Mouse (Mus musculus): Measurements from ENCODE around the gene Galnt6. TPM values are rescaled to one million over a fixed set of nuclear protein-coding genes. Genes with fewer than 3 reads are reported as not detected.
"Not testable (repeated sequence)": the region's sequence is repeated elsewhere in the genome, so short reads cannot be mapped to it uniquely, and the experiment has no call there.

The Galnt6 gene
- polyA plus RNA-seq (2015; fragmentation: Nextera tagmentation; extraction: Ambion mirVana) = 0.67 and 1.3 TPM in 2 replicates

DNA sequence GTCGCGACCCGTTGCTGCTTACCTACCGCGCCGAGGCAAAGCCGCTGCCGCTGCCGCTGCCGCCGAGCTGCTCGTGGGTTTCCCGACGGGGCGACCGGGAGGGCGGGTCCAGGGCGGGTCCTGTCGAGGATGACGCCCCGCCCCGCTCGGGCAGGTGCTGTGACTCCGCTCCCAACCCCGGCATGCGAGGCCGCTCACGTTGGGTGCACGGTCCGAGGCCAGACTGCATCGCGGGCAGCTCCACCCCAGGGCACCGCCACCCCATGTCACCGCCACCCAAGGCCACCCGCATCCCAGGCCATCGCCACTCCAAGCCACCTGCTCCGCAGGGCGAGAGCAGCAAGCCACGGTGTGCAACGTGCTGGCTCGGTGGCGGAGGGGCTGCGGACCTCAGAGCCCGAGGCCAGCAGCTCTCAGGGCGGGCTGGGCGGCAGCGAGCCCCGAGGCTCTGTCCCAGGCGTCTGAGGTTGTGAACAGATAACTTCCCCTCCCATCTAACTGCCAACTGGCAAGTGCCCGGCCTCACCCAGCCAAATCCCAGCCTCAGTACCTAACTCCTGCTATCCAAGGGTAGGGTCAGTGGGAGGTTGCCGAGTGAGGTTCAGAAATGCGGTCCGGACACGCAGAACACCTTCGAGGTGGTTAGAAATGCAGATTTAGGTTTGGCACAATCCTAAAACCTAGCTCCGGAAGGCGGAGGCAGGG, at the start of gene Galnt6:
Gene Galnt6 (minus strand): TSS at position 96 of the 705 bp plus-strand sequence.
- Histone ChIP-seq H3K9me3 (ENCODE audit: control insufficient read depth, low read length) (no peaks in the 10 kb centered on the region), H3K4me2 (ENCODE audit: low read depth, low read length) (peak within 1 kb of the TSS; percentile 53), H3K27me3 (ENCODE audit: control insufficient read depth, insufficient read depth, low read depth, low read length) (peaks cover 46% of the 10 kb centered on the region), H3K4me3 (ENCODE audit: low read length) (peak within 1 kb of the TSS; percentile 34), H3K4me1 (replicated peaks; ENCODE audit: control insufficient read depth, insufficient read depth, low read length) (peaks cover 7% of the 10 kb centered on the region; the same call in 1 of the 2 replicates), H3K27ac (ENCODE audit: low read length) (no peak within 1 kb of the TSS), H3K36me3 (ENCODE audit: control insufficient read depth, insufficient read depth, low read length) (no peaks in the 10 kb centered on the region), H3K9ac (ENCODE audit: low read length) (no peak within 1 kb of the TSS)
- WGBS = 7% methylated on average over 40 of the region's 57 CpGs
- no peak for ATAC-seq (ENCODE audit: low read depth)

DNA sequence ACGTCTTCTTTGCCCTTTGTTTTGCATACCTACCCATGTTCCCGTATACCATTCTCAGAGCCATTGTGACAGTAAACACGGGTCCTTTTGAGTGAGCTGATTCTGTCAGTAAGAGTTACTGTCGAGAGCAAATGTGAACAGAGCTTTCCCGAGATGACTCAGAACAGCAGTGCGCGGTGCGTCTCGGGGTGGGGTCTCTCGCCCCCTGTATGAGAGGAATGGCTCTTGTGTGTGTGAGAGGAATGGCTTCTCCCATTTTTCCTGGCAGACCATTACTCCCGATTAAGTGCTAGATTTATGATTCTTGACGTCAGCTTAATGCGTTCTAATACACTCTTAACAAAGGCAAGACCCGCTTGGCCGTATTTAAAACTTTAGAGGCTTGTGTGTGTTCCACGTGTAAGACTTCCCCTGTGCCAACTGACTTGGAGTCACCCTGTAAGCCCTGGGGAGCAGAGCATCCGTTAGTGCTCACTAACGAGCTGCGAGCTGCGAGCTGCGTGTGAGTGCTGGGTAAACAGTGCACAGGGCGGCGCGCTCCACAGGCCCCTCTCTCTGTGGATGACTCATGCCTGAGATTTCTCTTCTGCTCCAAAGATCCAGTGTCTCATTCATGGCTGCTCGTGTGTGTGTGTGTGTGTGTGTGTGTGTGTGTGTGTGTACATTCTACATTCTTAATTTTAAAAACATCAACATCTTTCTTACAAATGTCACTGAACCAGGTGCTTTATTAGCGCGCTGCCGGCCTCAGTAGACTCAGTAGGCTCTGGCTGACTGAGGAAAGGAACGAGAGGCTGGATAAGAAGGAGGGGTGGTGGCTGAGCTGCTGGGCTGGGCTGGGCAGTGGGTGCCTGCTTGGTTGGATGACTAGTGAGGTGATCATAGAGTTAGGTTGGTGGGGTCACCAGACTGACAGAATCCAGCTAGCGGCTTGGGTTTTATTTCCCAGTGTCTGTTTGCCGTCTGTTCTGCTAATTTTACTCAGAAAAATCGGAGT, 48.1 kb upstream of the Galnt6 start:
- Histone ChIP-seq H3K4me2 (ENCODE audit: low read depth, low read length) (peak overlapping the region; percentile 20; the same call in 1 of the 2 replicates), H3K9ac (ENCODE audit: low read length) (no peak overlapping the region), H3K9me3 (ENCODE audit: control insufficient read depth, low read length) (no peaks in the 10 kb centered on the region), H3K4me1 (replicated peaks; ENCODE audit: control insufficient read depth, insufficient read depth, low read length) (peaks cover 11% of the 10 kb centered on the region), H3K4me3 (ENCODE audit: low read length) (no peak overlapping the region), H3K36me3 (ENCODE audit: control insufficient read depth, insufficient read depth, low read length) (no peaks in the 10 kb centered on the region), H3K27ac (ENCODE audit: low read length) (no peak overlapping the region), H3K27me3 (ENCODE audit: control insufficient read depth, insufficient read depth, low read depth, low read length) (peaks cover 11% of the 10 kb centered on the region)
- ATAC-seq (ENCODE audit: low read depth) = peak; percentile 93
- WGBS = 22% methylated on average over 32 of the region's 32 CpGs

DNA sequence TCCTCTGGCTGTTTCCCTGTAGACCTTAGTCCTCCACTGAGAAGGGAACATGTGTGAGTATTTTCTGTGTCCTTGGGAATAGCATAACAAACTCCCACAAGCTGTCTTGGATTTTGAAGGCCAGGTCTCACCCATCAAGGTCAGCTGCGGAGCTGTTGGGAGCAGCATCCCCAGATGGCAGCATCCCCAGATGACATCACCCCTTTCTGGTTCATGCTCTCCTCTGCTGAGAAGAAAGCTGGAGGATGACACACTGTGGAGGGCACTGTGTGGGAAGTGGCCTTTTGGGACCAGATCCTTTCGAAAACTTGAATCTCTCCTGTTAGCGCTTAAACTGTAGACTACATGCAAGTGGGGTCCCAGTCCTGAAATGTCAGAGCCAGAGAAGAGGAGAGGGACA, 47.2 kb upstream of the Galnt6 start:
- no peak for ATAC-seq (ENCODE audit: low read depth)
- Histone ChIP-seq H3K9ac (ENCODE audit: low read length) (no peak overlapping the region), H3K4me1 (replicated peaks; ENCODE audit: control insufficient read depth, insufficient read depth, low read length) (peaks cover 11% of the 10 kb centered on the region), H3K4me2 (ENCODE audit: low read depth, low read length) (no peak overlapping the region), H3K27me3 (ENCODE audit: control insufficient read depth, insufficient read depth, low read depth, low read length) (peaks cover 11% of the 10 kb centered on the region), H3K27ac (ENCODE audit: low read length) (no peak overlapping the region), H3K36me3 (ENCODE audit: control insufficient read depth, insufficient read depth, low read length) (no peaks in the 10 kb centered on the region), H3K4me3 (ENCODE audit: low read length) (no peak overlapping the region), H3K9me3 (ENCODE audit: control insufficient read depth, low read length) (no peaks in the 10 kb centered on the region)
- WGBS = 90% methylated on average over 3 of the region's 3 CpGs

DNA sequence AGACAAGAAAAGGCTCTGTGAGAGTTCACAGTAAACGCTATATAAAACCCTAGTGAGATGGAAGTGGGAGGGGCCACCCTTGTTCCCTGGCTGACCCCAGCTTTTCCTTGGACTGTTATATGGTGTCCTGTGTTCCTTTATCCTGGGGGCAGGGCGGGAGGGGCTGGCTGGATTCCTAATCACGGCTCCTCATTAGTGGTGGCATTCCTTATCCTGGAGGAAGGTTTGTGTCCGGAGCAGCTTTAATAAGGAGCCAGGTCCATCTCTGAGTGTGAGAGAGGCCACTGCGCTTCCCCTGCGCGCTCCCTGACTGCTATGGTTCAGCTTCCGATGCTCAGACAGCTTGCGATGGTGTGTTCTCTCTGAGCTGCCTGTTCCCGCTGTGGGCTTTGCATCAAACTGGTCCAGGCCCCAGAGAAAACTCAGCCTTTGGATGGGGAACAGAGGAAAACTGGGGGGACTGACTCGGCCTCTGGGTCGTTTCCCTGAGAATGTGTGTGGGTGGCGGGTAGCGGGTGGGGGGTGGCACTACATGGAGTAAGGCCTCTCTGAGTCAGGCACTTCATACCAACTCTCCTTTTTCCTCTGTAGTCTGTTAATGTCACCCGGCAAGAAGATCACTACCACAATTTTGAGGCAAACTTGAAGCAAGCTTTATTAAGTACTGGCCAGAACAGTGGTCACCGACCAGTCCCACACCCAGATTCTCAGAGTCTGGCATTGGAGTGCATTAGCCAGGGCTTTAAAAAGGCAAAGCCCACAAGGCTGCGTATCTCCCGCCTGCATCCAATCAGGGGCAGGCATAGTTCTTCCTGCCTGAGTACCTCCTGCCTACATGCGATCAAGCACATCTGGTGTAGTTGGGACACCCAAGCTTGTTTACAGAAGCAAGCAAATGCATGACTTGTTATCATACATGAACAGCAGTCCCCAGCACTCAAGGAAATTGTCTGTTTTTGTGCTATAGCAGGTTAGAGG, 46.3 kb upstream of the Galnt6 start:
- 48% methylated on average over 19 of the region's 19 CpGs for WGBS
- peaks cover 7% of the 10 kb centered on the region; the same call in 1 of the 2 replicates for H3K27me3 ChIP-seq (ENCODE audit: control insufficient read depth, insufficient read depth, low read depth, low read length)
- H3K4me2 ChIP-seq (ENCODE audit: low read depth, low read length) = no peak overlapping the region
- H3K9me3 ChIP-seq (ENCODE audit: control insufficient read depth, low read length) = no peaks in the 10 kb centered on the region
- no peak for ATAC-seq (ENCODE audit: low read depth)
- H3K36me3 ChIP-seq (ENCODE audit: control insufficient read depth, insufficient read depth, low read length) = no peaks in the 10 kb centered on the region
- peaks cover 11% of the 10 kb centered on the region for H3K4me1 ChIP-seq (replicated peaks; ENCODE audit: control insufficient read depth, insufficient read depth, low read length)
- H3K4me3 ChIP-seq (ENCODE audit: low read length) = no peak overlapping the region
- H3K9ac ChIP-seq (ENCODE audit: low read length) = no peak overlapping the region
- H3K27ac ChIP-seq (ENCODE audit: low read length) = no peak overlapping the region

DNA sequence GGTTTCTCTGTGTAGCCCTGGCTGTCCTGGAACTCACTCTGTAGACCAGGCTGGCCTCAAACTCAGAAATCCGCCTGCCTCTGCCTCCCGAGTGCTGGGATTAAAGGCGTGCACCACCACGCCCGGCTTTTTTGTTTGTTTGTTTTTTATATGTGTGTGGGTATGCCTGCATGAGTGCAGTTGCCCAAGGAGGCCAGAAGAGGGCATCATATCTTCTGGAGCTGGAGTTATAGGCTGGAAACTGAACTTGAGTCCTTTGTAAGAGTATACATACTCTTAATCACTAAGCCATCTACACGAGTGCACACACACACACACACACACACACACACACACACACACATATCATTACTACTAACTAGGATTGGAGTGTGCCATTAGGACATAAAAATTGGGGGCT, 44.7 kb upstream of the Galnt6 start:
- H3K9ac ChIP-seq (ENCODE audit: low read length); ATAC-seq (ENCODE audit: low read depth); H3K4me3 ChIP-seq (ENCODE audit: low read length); H3K4me1 ChIP-seq (replicated peaks; ENCODE audit: control insufficient read depth, insufficient read depth, low read length); H3K36me3 ChIP-seq (ENCODE audit: control insufficient read depth, insufficient read depth, low read length); H3K27ac ChIP-seq (ENCODE audit: low read length); H3K27me3 ChIP-seq (ENCODE audit: control insufficient read depth, insufficient read depth, low read depth, low read length); H3K9me3 ChIP-seq (ENCODE audit: control insufficient read depth, low read length); H3K4me2 ChIP-seq (ENCODE audit: low read depth, low read length): not testable (repeated sequence)
- WGBS = 89% methylated on average over 6 of the region's 6 CpGs

DNA sequence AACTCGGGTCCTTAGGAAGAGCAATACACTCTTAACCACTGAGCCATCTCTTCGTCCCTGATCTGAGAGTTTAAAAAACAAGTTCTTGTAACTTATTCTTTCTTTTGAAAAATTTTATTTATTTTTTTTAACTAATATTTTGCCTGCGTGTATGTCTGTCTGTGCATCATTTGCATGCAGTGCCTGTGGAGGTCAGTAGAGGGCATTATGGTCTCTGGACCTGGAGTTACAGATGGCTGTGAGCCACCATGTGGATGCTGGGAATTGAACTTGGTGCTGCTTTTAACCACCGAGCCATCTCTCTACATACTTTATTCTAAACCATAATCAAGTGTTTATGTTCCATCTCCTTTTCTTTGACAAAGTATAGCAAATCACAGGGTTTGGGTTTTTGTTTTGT, 43.5 kb upstream of the Galnt6 start:
- H3K36me3 ChIP-seq (ENCODE audit: control insufficient read depth, insufficient read depth, low read length) = no peaks in the 10 kb centered on the region
- H3K9ac ChIP-seq (ENCODE audit: low read length) = no peak overlapping the region
- no peaks in the 10 kb centered on the region for H3K9me3 ChIP-seq (ENCODE audit: control insufficient read depth, low read length)
- 81% methylated on average over 4 of the region's 4 CpGs for WGBS
- no peak overlapping the region for H3K4me3 ChIP-seq (ENCODE audit: low read length)
- peaks cover 5% of the 10 kb centered on the region; the same call in 1 of the 2 replicates for H3K4me1 ChIP-seq (replicated peaks; ENCODE audit: control insufficient read depth, insufficient read depth, low read length)
- peaks cover 5% of the 10 kb centered on the region; the same call in 1 of the 2 replicates for H3K27me3 ChIP-seq (ENCODE audit: control insufficient read depth, insufficient read depth, low read depth, low read length)
- no peak overlapping the region for H3K4me2 ChIP-seq (ENCODE audit: low read depth, low read length)
- ATAC-seq (ENCODE audit: low read depth) = no peak
- no peak overlapping the region for H3K27ac ChIP-seq (ENCODE audit: low read length)

DNA sequence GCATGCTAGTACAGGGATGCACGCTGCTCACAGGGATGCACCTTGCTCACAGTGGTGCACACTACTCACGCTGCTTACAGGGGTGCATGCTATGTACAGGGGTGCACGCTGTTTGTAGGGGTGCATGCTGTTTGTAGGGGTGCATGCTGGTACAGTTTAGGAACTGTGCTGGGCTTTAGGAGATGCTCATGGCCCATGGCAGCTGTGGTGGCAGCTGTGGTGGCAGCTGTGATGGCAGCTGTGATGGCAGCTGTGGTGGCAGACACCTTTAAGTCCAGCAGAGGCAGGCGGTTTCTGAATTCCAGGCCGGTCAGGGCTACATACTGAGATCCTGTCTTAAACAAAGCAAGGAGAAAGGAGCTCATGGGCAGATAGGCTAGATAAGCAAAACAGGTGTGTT, 41.2 kb upstream of the Galnt6 start:
- H3K9me3 ChIP-seq (ENCODE audit: control insufficient read depth, low read length) = no peaks in the 10 kb centered on the region
- no peak overlapping the region for H3K4me3 ChIP-seq (ENCODE audit: low read length)
- H3K4me2 ChIP-seq (ENCODE audit: low read depth, low read length) = no peak overlapping the region
- ATAC-seq (ENCODE audit: low read depth) = no peak
- H3K27me3 ChIP-seq (ENCODE audit: control insufficient read depth, insufficient read depth, low read depth, low read length) = peaks cover 7% of the 10 kb centered on the region
- H3K9ac ChIP-seq (ENCODE audit: low read length) = no peak overlapping the region
- 94% methylated on average over 5 of the region's 5 CpGs for WGBS
- H3K27ac ChIP-seq (ENCODE audit: low read length) = no peak overlapping the region
- no peaks in the 10 kb centered on the region for H3K36me3 ChIP-seq (ENCODE audit: control insufficient read depth, insufficient read depth, low read length)
- 0 out of 2 replicates have a peak, but pooled peaks cover 3% of the 10 kb centered on the region for H3K4me1 ChIP-seq (replicated peaks; ENCODE audit: control insufficient read depth, insufficient read depth, low read length)

DNA sequence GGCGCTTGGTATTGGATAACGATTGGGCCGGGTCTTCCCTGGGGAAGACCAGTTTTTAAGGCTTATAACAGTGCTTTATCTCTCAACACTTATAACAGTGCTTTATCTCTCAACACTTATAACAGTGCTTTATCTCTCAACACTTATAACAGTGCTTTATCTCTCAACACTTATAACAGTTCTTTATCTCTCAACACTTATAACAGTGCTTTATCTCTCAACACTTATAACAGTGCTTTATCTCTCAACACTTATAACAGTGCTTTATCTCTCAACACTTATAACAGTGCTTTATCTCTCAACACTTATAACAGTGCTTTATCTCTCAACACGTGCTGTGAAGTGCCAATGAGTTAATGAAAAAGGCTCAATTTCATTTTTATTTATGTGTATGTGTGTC, 39.8 kb upstream of the Galnt6 start:
- not testable (repeated sequence) for H3K9ac ChIP-seq (ENCODE audit: low read length); H3K4me1 ChIP-seq (replicated peaks; ENCODE audit: control insufficient read depth, insufficient read depth, low read length); H3K9me3 ChIP-seq (ENCODE audit: control insufficient read depth, low read length); ATAC-seq (ENCODE audit: low read depth); H3K27ac ChIP-seq (ENCODE audit: low read length); H3K36me3 ChIP-seq (ENCODE audit: control insufficient read depth, insufficient read depth, low read length); H3K4me3 ChIP-seq (ENCODE audit: low read length); H3K4me2 ChIP-seq (ENCODE audit: low read depth, low read length)
- peaks cover 20% of the 10 kb centered on the region for H3K27me3 ChIP-seq (ENCODE audit: control insufficient read depth, insufficient read depth, low read depth, low read length)
- 29% methylated on average over 4 of the region's 4 CpGs for WGBS
